Mouse (Mus musculus) liver, embryonic 14.5 days (tissue): Measurements from ENCODE around the gene Fdx1.

ENCODE experiments used
- CTCF ChIP-seq: IDR thresholded peaks from 2 replicates; pipeline ENCODE4 v1.5.1; 2016; ENCODE audit warnings: antibody characterized with exemption, low read depth, control low read depth
- EP300 ChIP-seq: IDR thresholded peaks from 2 replicates; pipeline ENCODE4 v1.6.1; 2016; ENCODE audit warnings: antibody characterized with exemption, low read depth

GRCm38 (mm10) chr9:51993486-51994275 is 30.3 kb upstream of the Fdx1 start:
- TF ChIP-seq CTCF (peak; percentile 74), EP300 (no peak)
